Mouse (Mus musculus) heart, postnatal 0 days (tissue): ENCODE measurements around the gene 4933428G20Rik.

Source experiments
- CTCF ChIP-seq: IDR thresholded peaks from 2 replicates; pipeline ENCODE4 v1.5.1; 2016; ENCODE audit warnings: antibody characterized with exemption, control low read depth, low read depth
- EP300 ChIP-seq: IDR thresholded peaks from 2 replicates; pipeline ENCODE4 v1.6.1; 2016; ENCODE audit warnings: antibody characterized with exemption, low read depth

DNA sequence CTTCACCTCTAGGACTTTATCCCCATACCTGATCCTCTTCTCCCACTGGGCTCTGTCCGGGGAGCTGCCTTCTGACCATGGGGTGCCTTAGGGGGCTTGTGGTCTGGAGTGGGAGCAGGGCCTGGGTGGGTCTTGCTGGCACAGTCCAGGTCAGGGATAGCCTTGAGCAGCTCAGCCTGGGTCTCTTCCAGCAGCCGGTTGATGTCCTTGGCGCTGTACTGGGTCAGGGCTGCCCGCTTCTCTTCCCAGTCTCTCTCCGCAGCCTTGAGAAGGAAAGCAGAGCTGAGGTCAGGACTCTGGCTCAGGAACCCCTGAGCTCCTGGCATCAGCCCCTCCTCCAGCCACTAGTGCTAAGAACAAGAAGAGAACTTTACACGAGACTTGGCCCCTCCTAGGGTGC lies 25.2 kb upstream of the 4933428G20Rik start:
- no peak for TF ChIP-seq CTCF
- TF ChIP-seq EP300: no peak
